In genomic region chr8:13306916-13307315, GRCm38 (mm10) we compare ENCODE assay signal across 30 mouse cellular contexts. TPM values are rescaled to one million over a fixed set of nuclear protein-coding genes. Genes with fewer than 3 reads are reported as not detected.
DNase-seq lines count a peak whose midpoint lies in the region; ATAC-seq and TF ChIP-seq lines count a peak whose summit lies in the region.
"Had no signal": no experiment of that assay in that cellular context is flagged by ENCODE, and none has a peak within 500 bp of the region (broad histone marks: within the 10 kb centered on the region; RNA-seq: fewer than 3 reads in every experiment).

No protein-coding gene starts in this region.

- ATAC-seq in lung, postnatal 0 days: no peak
- ATAC-seq in granulocyte monocyte progenitor cell, adult 5-6 weeks (replicated peaks; ENCODE audit: poor library complexity, severe bottlenecking): peak; percentile 90
- ATAC-seq in neutrophil, adult 5-6 weeks (ENCODE audit: extremely low read depth, insufficient number of reproducible peaks, low FRiP score, poor library complexity, severe bottlenecking): peak; percentile 22
- ATAC-seq: CD4-positive, CD25-positive, alpha-beta regulatory T cell, adult 4 months; forebrain, embryonic 14.5 days; forebrain, postnatal 0 days; hindbrain, postnatal 0 days had no signal

- H3K9me3 ChIP-seq in lung, postnatal 0 days (ENCODE audit: low read length): no peaks in the 10 kb centered on the region
- H3K9me3 ChIP-seq in hindbrain, embryonic 10.5 days: 0 out of 2 replicates have a peak, but pooled peaks cover 3% of the 10 kb centered on the region
- H3K9me3 ChIP-seq: embryonic facial prominence, embryonic 12.5 days; embryonic facial prominence, embryonic 15.5 days; heart, embryonic 15.5 days had no signal

- TF ChIP-seq EP300 in lung, postnatal 0 days (IDR thresholded peaks at IDR 0.05): no peak

- H3K9ac ChIP-seq in lung, postnatal 0 days (replicated peaks; ENCODE audit: low read depth): no peak overlapping the region
- H3K9ac ChIP-seq: embryonic facial prominence, embryonic 12.5 days; embryonic facial prominence, embryonic 15.5 days; forebrain, postnatal 0 days; heart, embryonic 12.5 days; heart, embryonic 15.5 days; hindbrain, embryonic 14.5 days had no signal

- no peak for TF ChIP-seq CTCF in lung, postnatal 0 days (IDR thresholded peaks at IDR 0.05)

- H3K4me3 ChIP-seq in lung, postnatal 0 days (ENCODE audit: low read depth, low read length): no peak overlapping the region
- no peak overlapping the region for H3K4me3 ChIP-seq in hindbrain, embryonic 10.5 days
- H3K4me3 ChIP-seq: embryonic facial prominence, embryonic 12.5 days; embryonic facial prominence, embryonic 15.5 days; gastrocnemius, adult 2 months; heart, embryonic 12.5 days; heart, embryonic 15.5 days had no signal

- H3K4me2 ChIP-seq in lung, postnatal 0 days (replicated peaks; ENCODE audit: low read depth, low read length): no peak overlapping the region
- H3K4me2 ChIP-seq: embryonic facial prominence, embryonic 12.5 days; embryonic facial prominence, embryonic 15.5 days; heart, embryonic 12.5 days; heart, embryonic 15.5 days; hindbrain, embryonic 14.5 days had no signal

- 80% methylated on average over 9 of the region's 9 CpGs for WGBS in lung, postnatal 0 days
- WGBS in hindbrain, embryonic 10.5 days: 85% methylated on average over 9 of the region's 9 CpGs

- H3K4me1 ChIP-seq in lung, postnatal 0 days (ENCODE audit: insufficient read depth, low read depth, low read length): no peaks in the 10 kb centered on the region
- H3K4me1 ChIP-seq in hindbrain, embryonic 10.5 days (replicated peaks): no peaks in the 10 kb centered on the region
- H3K4me1 ChIP-seq: embryonic facial prominence, embryonic 12.5 days; embryonic facial prominence, embryonic 15.5 days; heart, embryonic 12.5 days; heart, embryonic 15.5 days had no signal

- H3K27me3 ChIP-seq in lung, postnatal 0 days (replicated peaks; ENCODE audit: insufficient read depth, low read length): no peaks in the 10 kb centered on the region
- H3K27me3 ChIP-seq in hindbrain, embryonic 10.5 days (ENCODE audit: insufficient read depth, poor library complexity, severe bottlenecking): no peaks in the 10 kb centered on the region
- H3K27me3 ChIP-seq: embryonic facial prominence, embryonic 12.5 days; embryonic facial prominence, embryonic 15.5 days; heart, embryonic 12.5 days; heart, embryonic 15.5 days had no signal

- DNase-seq in lung, postnatal 0 days (ENCODE audit: low spot score): peak; percentile 27
- no peak for DNase-seq in lung, postnatal 14 days
- DNase-seq in 416B (ENCODE audit: low read depth): peak; percentile 31
- DNase-seq in hindbrain, embryonic 10.5 days (ENCODE audit: low spot score): no peak
- no peak for DNase-seq in adrenal gland, adult (ENCODE audit: inconsistent age in 2 of 2, low spot score in 1 of 2)
- DNase-seq: adrenal gland, postnatal 10 days; adrenal gland, postnatal 36 days; cerebellum, adult 11 months; cerebellum, adult 2 months; cerebellum, adult 9-11 months; cerebellum, postnatal 25 days; forebrain, postnatal 0 days; gastrocnemius, adult 2 months; gastrocnemius, postnatal 14 days; heart, adult 18-20 months; heart, postnatal 10 days; heart, postnatal 36 days had no signal

- H3K36me3 ChIP-seq in lung, postnatal 0 days (ENCODE audit: insufficient read depth, low read length): peaks cover 4% of the 10 kb centered on the region; the same call in 1 of the 2 replicates
- H3K36me3 ChIP-seq in hindbrain, embryonic 10.5 days: peaks cover 78% of the 10 kb centered on the region

- H3K27ac ChIP-seq in lung, postnatal 0 days (ENCODE audit: low read length): no peak overlapping the region
- no peak overlapping the region for H3K27ac ChIP-seq in hindbrain, embryonic 10.5 days
- H3K27ac ChIP-seq: embryonic facial prominence, embryonic 12.5 days; embryonic facial prominence, embryonic 15.5 days; gastrocnemius, adult 2 months; heart, embryonic 15.5 days; hindbrain, embryonic 14.5 days; hindbrain, postnatal 0 days had no signal

RNA-seq across cellular contexts. Expression of gene Tmco3, which starts 18.9 kb away (rescaled TPM):
- polyA plus RNA-seq in lung, postnatal 0 days (2015; fragmentation: Nextera tagmentation; extraction: Ambion mirVana): 26.1 and 30.3 TPM in 2 replicates
- 6.0 and 12.3 TPM in 2 replicates for total RNA-seq in granulocyte monocyte progenitor cell, adult 5-6 weeks (2014; fragmentation: Nextera tagmentation)
- 6.9 and 15.3 TPM in 2 replicates for total RNA-seq in granulocyte monocyte progenitor cell, adult 5-6 weeks (2017)
- 36.2 and 37.1 TPM in 2 replicates for total RNA-seq in neutrophil, adult 5-6 weeks (2017)
- 35.6 and 40.9 TPM in 2 replicates for polyA plus RNA-seq in hindbrain, embryonic 10.5 days (2016; fragmentation: Nextera tagmentation; extraction: Ambion mirVana)

RNA-seq across cellular contexts. Expression of gene Dcun1d2, which starts 19.0 kb away (rescaled TPM):
- polyA plus RNA-seq in lung, postnatal 0 days (2015; fragmentation: Nextera tagmentation; extraction: Ambion mirVana): 14.5 TPM in 2 replicates
- 11.5 and 12.4 TPM in 2 replicates for total RNA-seq in granulocyte monocyte progenitor cell, adult 5-6 weeks (2014; fragmentation: Nextera tagmentation)
- 17.3 and 20.9 TPM in 2 replicates for total RNA-seq in granulocyte monocyte progenitor cell, adult 5-6 weeks (2017)
- total RNA-seq in neutrophil, adult 5-6 weeks (2017): 14.9 and 15.6 TPM in 2 replicates
- polyA plus RNA-seq in hindbrain, embryonic 10.5 days (2016; fragmentation: Nextera tagmentation; extraction: Ambion mirVana): 25.3 and 27.6 TPM in 2 replicates

RNA-seq across cellular contexts. Expression of gene Tfdp1, which starts 31.6 kb away (rescaled TPM):
- polyA plus RNA-seq in lung, postnatal 0 days (2015; fragmentation: Nextera tagmentation; extraction: Ambion mirVana): 45.4 and 50.2 TPM in 2 replicates
- total RNA-seq in granulocyte monocyte progenitor cell, adult 5-6 weeks (2014; fragmentation: Nextera tagmentation): 277 and 291 TPM in 2 replicates
- total RNA-seq in granulocyte monocyte progenitor cell, adult 5-6 weeks (2017): 200 and 242 TPM in 2 replicates
- 24.4 and 26.1 TPM in 2 replicates for total RNA-seq in neutrophil, adult 5-6 weeks (2017)
- 162 and 186 TPM in 2 replicates for polyA plus RNA-seq in hindbrain, embryonic 10.5 days (2016; fragmentation: Nextera tagmentation; extraction: Ambion mirVana)

RNA-seq across cellular contexts. Expression of gene Adprhl1, which starts 53.0 kb away (rescaled TPM):
- polyA plus RNA-seq in lung, postnatal 0 days (2015; fragmentation: Nextera tagmentation; extraction: Ambion mirVana): 0.93 and 1.0 TPM in 2 replicates
- total RNA-seq in granulocyte monocyte progenitor cell, adult 5-6 weeks (2014; fragmentation: Nextera tagmentation): not detected in 2 replicates
- total RNA-seq in granulocyte monocyte progenitor cell, adult 5-6 weeks (2017): not detected in 2 replicates
- not detected in 2 replicates for total RNA-seq in neutrophil, adult 5-6 weeks (2017)
- 0.25 and 0.73 TPM in 2 replicates for polyA plus RNA-seq in hindbrain, embryonic 10.5 days (2016; fragmentation: Nextera tagmentation; extraction: Ambion mirVana)
- total RNA-seq: common myeloid progenitor, adult 5-6 weeks; hindbrain, postnatal 0 days; MEL had no signal
- polyA plus RNA-seq: forebrain, embryonic 11.5 days; forebrain, embryonic 14.5 days; forebrain, postnatal 0 days; hindbrain, embryonic 14.5 days had no signal

Comparison
In these comparisons a context has a peak if more than half of its experiments do, and no peak if none do; other contexts are left out.
1. DNase-seq: peak in lung, postnatal 0 days (single experiment) and 416B (single experiment); none in lung, postnatal 14 days (single experiment), hindbrain, embryonic 10.5 days (single experiment) and adrenal gland, adult (0 of 2).